Mouse (Mus musculus) limb, embryonic 13.5 days (tissue): ENCODE results near the gene Prr15l. TPM values are rescaled to one million over a fixed set of nuclear protein-coding genes. Genes with fewer than 3 reads are reported as not detected.

Experiments used
- ATAC-seq: fragments of 200-750 bp; cut with Nextera tagmentation; 2 replicates; pipeline ENCODE4 v1.8.0; 2017; ENCODE audit warnings: low read depth, moderate number of reproducible peaks, moderate TSS enrichment; ENCODE audit not compliant: low FRiP score
- H3K27ac ChIP-seq: fragments of 300-500 bp; sonication (generic); 2 replicates; pipeline ENCODE4 v1.5.1; 2015; ENCODE audit warnings: inconsistent platforms, mild to moderate bottlenecking, moderate library complexity
- H3K27me3 ChIP-seq: fragments of 300-500 bp; sonication (generic); 2 replicates; pipeline ENCODE4 v1.6.1; 2015; ENCODE audit warnings: mild to moderate bottlenecking, inconsistent platforms
- H3K36me3 ChIP-seq: fragments of 300-500 bp; sonication (generic); 2 replicates; pipeline ENCODE4 v1.6.1; 2015; ENCODE audit warnings: inconsistent platforms, mild to moderate bottlenecking, moderate library complexity
- H3K4me1 ChIP-seq: fragments of 300-500 bp; sonication (generic); 2 replicates; pipeline ENCODE4 v1.6.1; 2015; ENCODE audit warnings: inconsistent platforms
- H3K4me2 ChIP-seq: fragments of 300-500 bp; sonication (generic); replicated peaks from 2 replicates; pipeline ENCODE4 v1.6.1; 2015; ENCODE audit warnings: inconsistent platforms, mild to moderate bottlenecking, moderate library complexity
- H3K4me3 ChIP-seq: fragments of 300-500 bp; sonication (generic); 2 replicates; pipeline ENCODE4 v1.5.1; 2015; ENCODE audit warnings: moderate library complexity, mild to moderate bottlenecking, inconsistent platforms
- H3K9ac ChIP-seq: fragments of 300-500 bp; sonication (generic); 2 replicates; pipeline ENCODE4 v1.6.1; 2015; ENCODE audit warnings: mild to moderate bottlenecking, inconsistent platforms
- H3K9me3 ChIP-seq: fragments of 300-500 bp; sonication (generic); 2 replicates; pipeline ENCODE4 v1.6.1; 2016; ENCODE audit warnings: inconsistent platforms
- WGBS: fragments of 180-500 bp; shearing (Covaris S2); methylation state at CpG from one replicate; pipeline ENCODE4 v1.1.7; 2015; 5-methylcytosine and 5-hydroxymethylcytosine counted together
- polyA plus RNA-seq: library from polyadenylated mRNA; unstranded; fragments of >200 nt; fragmentation: Nextera tagmentation; extraction: Ambion mirVana; gene quantifications from 2 replicates; pipeline ENCODE4 v1.2.1, GENCODE M21; 2015

Gene Prr15l
- polyA plus RNA-seq, 1 experiment from 2014 or later: 0.97 TPM

- WGBS: 20% methylated on average over 16 of the region's 16 CpGs
- Histone ChIP-seq H3K9ac (no peak overlapping the region), H3K4me3 (no peak overlapping the region), H3K27ac (no peak overlapping the region), H3K36me3 (peaks cover 21% of the 10 kb centered on the region), H3K27me3 (0 out of 2 replicates have a peak, but pooled peaks cover 9% of the 10 kb centered on the region), H3K9me3 (no peaks in the 10 kb centered on the region), H3K4me1 (peaks cover 27% of the 10 kb centered on the region), H3K4me2 (no peak overlapping the region; the same call in 1 of the 2 replicates)
- no peak for ATAC-seq
Observed at GRCm38 (mm10) chr11:96902639-96903635, 25.0 kb upstream of the Prr15l start.

- Histone ChIP-seq H3K9ac (no peak overlapping the region; the same call in 1 of the 2 replicates), H3K36me3 (peaks cover 47% of the 10 kb centered on the region), H3K4me1 (peaks cover 21% of the 10 kb centered on the region), H3K27ac (no peak overlapping the region; the same call in 1 of the 2 replicates), H3K27me3 (0 out of 2 replicates have a peak, but pooled peaks cover 5% of the 10 kb centered on the region), H3K4me2 (no peak overlapping the region), H3K4me3 (no peak overlapping the region), H3K9me3 (no peaks in the 10 kb centered on the region)
- 48% methylated on average over 15 of the region's 15 CpGs for WGBS
- ATAC-seq: peak; percentile 33; the same call in 1 of the 2 replicates
Observed at GRCm38 (mm10) chr11:96906431-96907161, 21.3 kb upstream of the Prr15l start.

GRCm38 (mm10) chr11:96908594-96908993, 19.3 kb upstream of the Prr15l start:
- Histone ChIP-seq H3K4me2 (no peak overlapping the region), H3K27me3 (0 out of 2 replicates have a peak, but pooled peaks cover under 1% of the 10 kb centered on the region), H3K36me3 (peaks cover 55% of the 10 kb centered on the region), H3K4me1 (peaks cover 3% of the 10 kb centered on the region; the same call in 1 of the 2 replicates), H3K27ac (no peak overlapping the region), H3K4me3 (no peak overlapping the region), H3K9me3 (no peaks in the 10 kb centered on the region), H3K9ac (no peak overlapping the region)
- 91% methylated on average over 12 of the region's 12 CpGs for WGBS
- ATAC-seq: no peak

- ATAC-seq: peak; percentile 38; the same call in 1 of the 2 replicates
- peaks cover 55% of the 10 kb centered on the region for H3K36me3 ChIP-seq
- no peaks in the 10 kb centered on the region for H3K9me3 ChIP-seq
- 32% methylated on average over 7 of the region's 7 CpGs for WGBS
- H3K27ac ChIP-seq: no peak overlapping the region
- no peak overlapping the region for H3K4me3 ChIP-seq
- H3K4me2 ChIP-seq: no peak overlapping the region
- no peaks in the 10 kb centered on the region for H3K27me3 ChIP-seq
- H3K9ac ChIP-seq: no peak overlapping the region
- peaks cover 8% of the 10 kb centered on the region for H3K4me1 ChIP-seq
Observed at GRCm38 (mm10) chr11:96910003-96910402, 17.9 kb upstream of the Prr15l start.

GRCm38 (mm10) chr11:96912682-96913081, 15.2 kb upstream of the Prr15l start:
- H3K27me3 ChIP-seq: no peaks in the 10 kb centered on the region
- H3K9me3 ChIP-seq: no peaks in the 10 kb centered on the region
- H3K4me2 ChIP-seq: no peak overlapping the region
- H3K4me3 ChIP-seq: no peak overlapping the region
- no peak for ATAC-seq
- peaks cover 12% of the 10 kb centered on the region for H3K4me1 ChIP-seq
- no peak overlapping the region for H3K27ac ChIP-seq
- H3K36me3 ChIP-seq: peaks cover 37% of the 10 kb centered on the region
- no peak overlapping the region for H3K9ac ChIP-seq
- WGBS: 81% methylated on average over 11 of the region's 11 CpGs

- no peaks in the 10 kb centered on the region for H3K9me3 ChIP-seq
- H3K4me2 ChIP-seq: peak within 1 kb of the TSS; percentile 90
- peaks cover 2% of the 10 kb centered on the region for H3K27me3 ChIP-seq
- peaks cover 11% of the 10 kb centered on the region for H3K36me3 ChIP-seq
- peak within 1 kb of the TSS; percentile 74 for H3K4me3 ChIP-seq
- ATAC-seq: peak; percentile 98
- WGBS: under 1% methylated on average over 55 of the region's 55 CpGs
- peaks cover 12% of the 10 kb centered on the region for H3K4me1 ChIP-seq
- peak within 1 kb of the TSS; percentile 23; the same call in 1 of the 2 replicates for H3K27ac ChIP-seq
- H3K9ac ChIP-seq: peak within 1 kb of the TSS; percentile 80
Observed at GRCm38 (mm10) chr11:96916044-96916884, 11.6 kb upstream of the Prr15l start, which contains the start of gene Cdk5rap3. Gene Cdk5rap3 (minus strand): TSS chr11:96916496.

- peaks cover 2% of the 10 kb centered on the region for H3K27me3 ChIP-seq
- WGBS: 35% methylated on average over 13 of the region's 13 CpGs
- H3K4me3 ChIP-seq: peak overlapping the region; percentile 35
- peak overlapping the region; percentile 90 for H3K4me2 ChIP-seq
- peaks cover 5% of the 10 kb centered on the region for H3K36me3 ChIP-seq
- H3K27ac ChIP-seq: no peak overlapping the region
- peaks cover 12% of the 10 kb centered on the region for H3K4me1 ChIP-seq
- no peak for ATAC-seq
- no peaks in the 10 kb centered on the region for H3K9me3 ChIP-seq
- H3K9ac ChIP-seq: no peak overlapping the region
Observed at GRCm38 (mm10) chr11:96916885-96917396, 11.0 kb upstream of the Prr15l start.

- Histone ChIP-seq H3K4me2 (no peak overlapping the region), H3K27me3 (peaks cover 2% of the 10 kb centered on the region), H3K9me3 (no peaks in the 10 kb centered on the region), H3K27ac (no peak overlapping the region), H3K36me3 (peaks cover under 1% of the 10 kb centered on the region; the same call in 1 of the 2 replicates), H3K4me3 (no peak overlapping the region; the same call in 1 of the 2 replicates), H3K4me1 (peaks cover 12% of the 10 kb centered on the region), H3K9ac (no peak overlapping the region)
- no peak for ATAC-seq
- 78% methylated on average over 6 of the region's 6 CpGs for WGBS
Observed at GRCm38 (mm10) chr11:96917415-96917814, 10.5 kb upstream of the Prr15l start.

- WGBS: 45% methylated on average over 6 of the region's 6 CpGs
- ATAC-seq: no peak
Observed at GRCm38 (mm10) chr11:96919003-96919402, 8.9 kb upstream of the Prr15l start.

GRCm38 (mm10) chr11:96924861-96925260, 3.0 kb upstream of the Prr15l start:
- ATAC-seq: no peak
- Histone ChIP-seq H3K4me3 (no peak overlapping the region), H3K4me2 (no peak overlapping the region), H3K4me1 (peaks cover 12% of the 10 kb centered on the region; the same call in 1 of the 2 replicates), H3K9me3 (no peaks in the 10 kb centered on the region), H3K9ac (no peak overlapping the region), H3K27ac (no peak overlapping the region), H3K36me3 (no peaks in the 10 kb centered on the region), H3K27me3 (peaks cover 28% of the 10 kb centered on the region)
- 79% methylated on average over 11 of the region's 11 CpGs for WGBS

More at GRCm38 (mm10) chr11:96919003-96919402, 8.9 kb upstream of the Prr15l start:
- no peak overlapping the region for H3K4me3 ChIP-seq
- H3K27me3 ChIP-seq: peaks cover 2% of the 10 kb centered on the region
- no peaks in the 10 kb centered on the region for H3K36me3 ChIP-seq
- no peaks in the 10 kb centered on the region for H3K9me3 ChIP-seq
- no peak overlapping the region for H3K9ac ChIP-seq
- H3K27ac ChIP-seq: no peak overlapping the region
- H3K4me1 ChIP-seq: peaks cover 12% of the 10 kb centered on the region
- no peak overlapping the region for H3K4me2 ChIP-seq
